Mouse (Mus musculus) E14TG2a.4 (cell line): ENCODE results near the gene Xrcc6.

Experiments
- CTCF ChIP-seq: conservative IDR thresholded peaks from 2 replicates; pipeline ENCODE4 v1.5.1; 2014; ENCODE audit warnings: low read length
- NANOG ChIP-seq: IDR thresholded peaks from 2 replicates; pipeline ENCODE4 v1.6.1; 2014; ENCODE audit warnings: borderline replicate concordance, low read length, mixed read lengths
- POU5F1 ChIP-seq: IDR thresholded peaks from 2 replicates; pipeline ENCODE4 v1.6.1; 2014; ENCODE audit warnings: low read length, borderline replicate concordance

DNA sequence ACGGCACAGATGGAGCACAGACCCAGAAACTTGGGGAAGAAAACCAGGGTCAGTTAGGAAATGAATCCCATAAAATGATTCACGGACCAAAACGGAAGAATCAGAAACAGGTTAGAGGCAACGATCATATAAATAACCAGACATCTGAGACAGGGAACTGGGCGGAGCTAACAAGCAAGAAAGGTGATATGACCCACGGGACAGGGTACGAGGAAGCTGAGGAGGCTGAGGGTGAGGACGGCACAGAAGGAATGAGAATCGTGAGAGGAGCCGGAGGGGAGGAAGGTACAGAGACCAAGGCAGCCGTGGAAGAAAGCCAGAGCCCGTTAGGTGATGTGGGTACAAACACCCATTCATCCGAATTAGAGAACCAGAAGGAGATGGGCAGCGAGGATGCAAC lies 76.3 kb downstream of the Xrcc6 start:
- TF ChIP-seq CTCF (no peak), POU5F1 (no peak), NANOG (no peak)
